Mouse (Mus musculus): ENCODE measurements around the gene Sp3.
"Not testable (repeated sequence)": the region's sequence is repeated elsewhere in the genome, so short reads cannot be mapped to it uniquely, and the experiment has no call there.

Sp3 gene

GRCm38 (mm10) chr2:72994165-72994564, 13.9 kb upstream of the Sp3 start:
- no peak for DNase-seq (ENCODE audit: low read depth in 2 of 2, low spot score in 2 of 2)

- DNase-seq (ENCODE audit: low read depth in 2 of 2, low spot score in 2 of 2) = no peak
Measured at GRCm38 (mm10) chr2:72992497-72992896, 12.3 kb upstream of the Sp3 start.

DNA sequence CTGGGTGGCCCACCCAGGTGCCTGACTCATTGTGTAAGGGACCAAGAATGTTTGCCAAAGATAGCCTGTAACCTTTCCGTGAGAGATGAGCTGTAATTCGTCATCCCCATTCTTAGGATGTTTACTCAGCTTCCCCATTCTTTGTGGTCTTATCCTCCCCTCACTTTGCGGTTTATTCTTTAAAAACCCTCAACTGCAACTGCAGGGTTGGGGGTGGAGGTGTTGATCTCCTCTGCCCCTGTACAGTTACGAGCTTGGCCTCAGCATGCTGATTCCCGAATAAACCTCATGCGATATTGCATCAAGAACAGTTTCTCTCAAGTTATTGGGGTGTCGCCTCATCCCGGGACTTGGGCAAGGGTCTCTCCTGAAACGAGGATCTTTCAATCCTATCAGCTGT, 8.7 kb upstream of the Sp3 start:
- DNase-seq (ENCODE audit: low read depth in 2 of 2, low spot score in 2 of 2) = not testable (repeated sequence)

DNA sequence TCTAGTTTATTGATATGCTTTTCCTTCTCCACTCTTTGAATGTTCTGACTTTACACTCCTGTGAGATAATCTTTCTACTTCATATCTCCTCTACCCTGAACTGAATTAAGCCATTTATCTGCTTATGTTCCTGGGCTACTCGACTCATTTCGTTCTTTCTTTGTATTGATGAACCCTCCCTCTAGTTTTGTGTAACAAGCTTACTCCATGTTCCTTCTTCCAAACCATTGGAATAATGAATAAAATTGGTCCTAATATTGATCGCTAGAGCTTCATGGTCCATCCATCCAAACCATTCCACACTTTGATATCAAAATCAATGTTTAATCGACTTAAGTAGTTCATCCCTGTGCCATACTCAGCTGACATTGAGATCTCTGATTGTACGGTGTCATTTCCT, 6.4 kb upstream of the Sp3 start, which contains the start of gene Gm11084:
Gm11084 (minus strand) TSS at position 101 of the 400 bp plus-strand sequence.
- DNase-seq (ENCODE audit: low read depth in 2 of 2, low spot score in 2 of 2) = no peak

- DNase-seq (ENCODE audit: low read depth in 2 of 2, low spot score in 2 of 2) = no peak
Measured at GRCm38 (mm10) chr2:72985516-72985915, 5.3 kb upstream of the Sp3 start.

DNA sequence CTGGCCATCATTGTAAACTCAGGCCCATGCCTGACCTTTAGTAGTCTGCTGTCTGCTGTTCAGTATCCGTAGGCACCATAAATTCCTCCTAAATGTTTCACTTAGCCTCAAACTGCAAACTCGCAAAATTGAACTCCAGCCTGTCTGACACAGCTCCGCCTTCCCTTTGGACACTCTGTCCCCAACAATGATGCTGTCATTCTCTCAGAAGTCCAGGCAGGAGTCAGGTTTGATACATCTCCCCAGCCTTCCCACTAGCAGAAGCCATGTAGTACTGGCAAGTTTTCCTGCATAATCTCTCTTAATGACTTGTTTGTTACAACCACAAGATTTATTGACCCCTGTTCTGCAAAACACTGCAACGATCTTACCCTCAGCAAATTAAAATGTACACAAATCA, 4.6 kb upstream of the Sp3 start:
- DNase-seq (ENCODE audit: low read depth in 2 of 2, low spot score in 2 of 2) = no peak

DNA sequence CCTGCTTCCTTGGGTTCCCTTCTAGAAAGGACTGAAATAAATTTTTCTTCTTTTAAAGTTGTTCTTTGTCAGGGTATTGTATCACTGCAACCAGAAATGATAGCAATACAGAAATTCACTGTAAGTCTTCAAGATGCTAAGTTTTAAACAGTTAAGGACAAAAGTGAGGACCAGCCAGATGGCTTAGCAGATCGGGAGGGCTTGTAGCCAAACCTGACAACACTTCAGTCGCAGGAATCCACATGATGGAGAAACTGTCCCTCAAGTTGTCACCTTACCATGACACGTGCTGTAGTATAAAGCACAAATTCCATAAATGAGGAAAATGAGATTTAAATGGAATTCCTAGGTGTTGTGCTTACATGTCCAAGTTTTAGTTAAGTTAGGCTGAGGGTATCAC, 3.0 kb upstream of the Sp3 start:
- DNase-seq (ENCODE audit: low read depth in 2 of 2, low spot score in 2 of 2) = no peak

DNA sequence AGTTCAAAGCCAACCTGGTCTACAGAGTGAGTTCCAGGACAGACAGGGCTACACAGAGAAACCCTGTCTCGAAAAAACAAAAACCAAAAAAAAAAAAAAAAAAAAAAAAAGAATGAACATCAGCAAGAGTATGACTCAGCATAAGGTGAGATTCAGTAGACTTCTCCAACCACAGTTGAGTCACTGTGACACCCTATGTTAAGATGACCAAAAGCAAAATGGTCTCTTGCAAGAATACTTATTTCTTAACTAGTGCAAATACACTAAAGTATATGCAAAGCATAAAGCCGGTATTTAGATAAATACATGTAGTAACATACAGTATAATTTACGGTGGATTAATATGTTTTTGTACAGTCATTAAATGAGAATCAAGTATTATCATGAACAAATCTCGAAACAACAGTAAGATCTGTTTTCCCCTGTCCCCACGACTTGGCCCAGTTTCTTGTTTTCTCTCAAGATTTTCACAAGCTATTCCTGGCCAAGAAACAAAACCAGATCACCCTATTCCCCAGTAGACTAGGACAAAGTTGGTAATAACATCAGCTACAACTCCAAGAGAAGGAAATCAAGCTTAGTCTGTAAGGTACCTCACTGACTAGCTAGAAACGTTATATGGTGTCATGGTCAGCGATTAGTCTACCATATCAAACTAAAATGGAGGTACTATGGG, 2.0 kb upstream of the Sp3 start:
- no peak for DNase-seq (ENCODE audit: low read depth in 2 of 2, low spot score in 2 of 2)

DNA sequence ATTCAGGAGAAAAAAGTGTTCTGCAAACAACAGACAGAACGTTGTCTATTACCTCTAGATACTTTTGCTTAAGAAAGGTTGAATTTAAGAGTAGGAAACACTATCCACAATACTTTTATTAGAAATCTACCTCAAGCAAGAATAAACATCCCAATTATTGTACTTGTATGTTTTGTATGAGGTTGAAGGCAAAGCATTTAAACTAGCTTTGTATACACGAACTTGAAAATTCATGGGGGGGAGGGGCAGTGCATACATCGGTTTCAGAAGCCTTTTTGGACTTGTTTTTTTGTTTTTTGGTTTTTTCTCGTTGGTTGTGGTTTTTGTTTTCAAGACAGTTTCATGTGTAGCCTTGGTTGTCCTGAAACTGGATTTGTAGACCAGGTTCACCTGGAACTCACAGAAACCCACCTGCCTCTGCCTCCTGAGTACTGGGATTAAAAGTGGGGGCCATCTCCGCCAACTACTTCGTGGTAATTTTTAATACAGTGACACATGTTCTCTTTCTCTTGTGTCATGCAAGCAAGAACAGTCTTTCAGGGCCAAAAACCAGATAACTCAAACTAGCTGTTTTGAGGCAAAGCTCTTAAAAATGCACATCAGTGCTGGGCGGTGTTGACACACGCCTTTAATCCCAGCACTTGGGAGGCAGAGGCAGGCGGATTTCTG, 1.3 kb upstream of the Sp3 start:
- DNase-seq (ENCODE audit: low read depth in 2 of 2, low spot score in 2 of 2) = no peak

- no peak for DNase-seq (ENCODE audit: low read depth in 2 of 2, low spot score in 2 of 2)
Measured at GRCm38 (mm10) chr2:72981075-72981420, 802 bp upstream of the Sp3 start.

- peak; percentile 77 to 79 for DNase-seq (ENCODE audit: low read depth in 2 of 2, low spot score in 2 of 2)
Measured at GRCm38 (mm10) chr2:72979659-72980071, 581 bp downstream of the Sp3 start.

- DNase-seq (ENCODE audit: low read depth in 2 of 2, low spot score in 2 of 2) = peak; percentile 84 to 87
Measured at GRCm38 (mm10) chr2:72978901-72979658, 1.2 kb downstream of the Sp3 start.

GRCm38 (mm10) chr2:72978473-72978872, 1.8 kb downstream of the Sp3 start:
- peak; percentile 65 to 78 for DNase-seq (ENCODE audit: low read depth in 2 of 2, low spot score in 2 of 2)

DNA sequence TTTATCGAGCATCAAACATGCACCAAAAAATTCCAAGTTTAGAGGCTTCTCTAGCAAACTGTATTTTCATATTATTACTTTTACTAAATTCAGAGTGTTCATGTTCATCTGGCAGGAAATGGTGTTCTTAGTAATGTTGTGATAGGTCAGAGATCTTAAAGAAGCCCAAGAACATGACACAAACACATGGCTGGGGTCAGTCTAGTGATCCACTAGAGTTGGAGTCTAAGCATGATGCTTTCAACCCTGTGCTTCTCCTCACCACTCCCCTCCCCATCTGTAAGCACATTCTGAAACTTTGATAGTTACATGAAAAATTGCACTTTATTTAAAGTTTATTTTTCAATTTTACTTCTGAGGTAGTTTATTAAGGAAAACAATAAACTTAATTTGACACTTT, 3.0 kb downstream of the Sp3 start:
- DNase-seq (ENCODE audit: low read depth in 2 of 2, low spot score in 2 of 2) = no peak

- DNase-seq (ENCODE audit: low read depth in 2 of 2, low spot score in 2 of 2) = no peak
Measured at GRCm38 (mm10) chr2:72976036-72976435, 4.2 kb downstream of the Sp3 start.

DNA sequence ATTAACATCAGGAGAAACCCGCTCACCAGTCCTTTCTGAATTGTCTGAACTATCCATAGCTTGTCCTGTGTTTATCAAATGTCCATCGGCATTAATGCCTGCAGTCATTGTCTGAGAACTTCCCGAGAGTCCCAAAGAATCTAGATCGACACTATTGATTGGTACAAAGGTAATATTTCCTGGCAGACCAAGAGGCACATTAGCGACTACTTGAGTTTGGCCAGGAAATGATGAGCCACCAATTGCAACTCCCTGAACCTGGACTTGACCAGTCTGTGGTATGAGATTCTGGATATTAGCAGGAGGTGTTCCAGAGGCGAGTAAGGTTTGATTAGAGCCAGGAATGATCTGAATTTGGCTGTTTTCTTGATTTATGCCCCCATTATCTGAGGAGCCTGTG, 9.4 kb downstream of the Sp3 start:
- DNase-seq (ENCODE audit: low read depth in 2 of 2, low spot score in 2 of 2) = no peak

DNA sequence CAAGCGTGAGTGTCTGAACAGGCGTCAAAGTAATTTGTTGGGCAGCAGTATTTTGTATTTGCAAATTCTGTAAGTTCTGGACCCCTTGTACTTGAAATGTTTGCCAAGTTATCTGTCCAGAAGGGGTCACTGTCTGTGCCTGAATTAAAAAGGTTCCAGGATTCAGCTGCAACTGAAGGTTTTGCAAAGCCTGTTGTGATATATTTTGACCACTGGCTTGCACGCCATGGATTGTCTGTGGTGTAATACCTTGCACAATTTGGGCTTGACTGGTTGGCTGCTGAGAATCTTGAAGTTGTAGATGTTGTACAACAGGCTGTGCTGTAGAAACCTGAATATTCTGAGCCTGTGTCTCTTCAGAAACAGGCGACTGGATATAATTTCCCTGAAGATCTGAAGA, 9.9 kb downstream of the Sp3 start:
- DNase-seq (ENCODE audit: low read depth in 2 of 2, low spot score in 2 of 2) = no peak

- DNase-seq (ENCODE audit: low read depth in 2 of 2, low spot score in 2 of 2) = no peak
Measured at GRCm38 (mm10) chr2:72968536-72968935, 11.7 kb downstream of the Sp3 start.

GRCm38 (mm10) chr2:72965450-72965849, 14.8 kb downstream of the Sp3 start:
- no peak for DNase-seq (ENCODE audit: low read depth in 2 of 2, low spot score in 2 of 2)

- no peak for DNase-seq (ENCODE audit: low read depth in 2 of 2, low spot score in 2 of 2)
Measured at GRCm38 (mm10) chr2:72956415-72956814, 23.8 kb downstream of the Sp3 start.

- DNase-seq (ENCODE audit: low read depth in 2 of 2, low spot score in 2 of 2) = no peak
Measured at GRCm38 (mm10) chr2:72952979-72953378, 27.3 kb downstream of the Sp3 start.

GRCm38 (mm10) chr2:72935937-72936336, 44.3 kb downstream of the Sp3 start:
- no peak for DNase-seq (ENCODE audit: low read depth in 2 of 2, low spot score in 2 of 2)
